ENCODE assay signal across 18 mouse cellular contexts in genomic region chr9:110632671-110633070, GRCm38 (mm10).
"Had no signal": no experiment of that assay in that cellular context is flagged by ENCODE, and none has a peak within 500 bp of the region (broad histone marks: within the 10 kb centered on the region; RNA-seq: fewer than 3 reads in every experiment).

No protein-coding gene starts in this region.

- H3K36me3 ChIP-seq: limb, embryonic 12.5 days; limb, embryonic 15.5 days; midbrain, embryonic 12.5 days; midbrain, embryonic 15.5 days had no signal

- H3K27ac ChIP-seq: kidney, embryonic 15.5 days; limb, embryonic 12.5 days; limb, embryonic 15.5 days; liver, embryonic 14.5 days; macrophage; midbrain, embryonic 12.5 days; midbrain, embryonic 15.5 days; stomach, postnatal 0 days had no signal

- H3K9ac ChIP-seq: kidney, embryonic 15.5 days; limb, embryonic 12.5 days; limb, embryonic 15.5 days; liver, embryonic 14.5 days; liver, postnatal 0 days; lung, embryonic 14.5 days; midbrain, embryonic 12.5 days; midbrain, embryonic 15.5 days had no signal

- H3K4me3 ChIP-seq: myocyte had no signal

- H3K9me3 ChIP-seq: kidney, embryonic 15.5 days; limb, embryonic 12.5 days; limb, embryonic 15.5 days; midbrain, embryonic 12.5 days; midbrain, embryonic 15.5 days had no signal

- DNase-seq: kidney, postnatal 36 days; left cerebral cortex, postnatal 4 days; liver, postnatal 0 days; lung, embryonic 14.5 days; right cerebral cortex, adult 18-20 months; right cerebral cortex, postnatal 14 days; right cerebral cortex, postnatal 4 days; thymus, adult 2 months; thymus, postnatal 14 days had no signal
